Comparison of ENCODE assay signal across 8 mouse cellular contexts in the genomic region with DNA sequence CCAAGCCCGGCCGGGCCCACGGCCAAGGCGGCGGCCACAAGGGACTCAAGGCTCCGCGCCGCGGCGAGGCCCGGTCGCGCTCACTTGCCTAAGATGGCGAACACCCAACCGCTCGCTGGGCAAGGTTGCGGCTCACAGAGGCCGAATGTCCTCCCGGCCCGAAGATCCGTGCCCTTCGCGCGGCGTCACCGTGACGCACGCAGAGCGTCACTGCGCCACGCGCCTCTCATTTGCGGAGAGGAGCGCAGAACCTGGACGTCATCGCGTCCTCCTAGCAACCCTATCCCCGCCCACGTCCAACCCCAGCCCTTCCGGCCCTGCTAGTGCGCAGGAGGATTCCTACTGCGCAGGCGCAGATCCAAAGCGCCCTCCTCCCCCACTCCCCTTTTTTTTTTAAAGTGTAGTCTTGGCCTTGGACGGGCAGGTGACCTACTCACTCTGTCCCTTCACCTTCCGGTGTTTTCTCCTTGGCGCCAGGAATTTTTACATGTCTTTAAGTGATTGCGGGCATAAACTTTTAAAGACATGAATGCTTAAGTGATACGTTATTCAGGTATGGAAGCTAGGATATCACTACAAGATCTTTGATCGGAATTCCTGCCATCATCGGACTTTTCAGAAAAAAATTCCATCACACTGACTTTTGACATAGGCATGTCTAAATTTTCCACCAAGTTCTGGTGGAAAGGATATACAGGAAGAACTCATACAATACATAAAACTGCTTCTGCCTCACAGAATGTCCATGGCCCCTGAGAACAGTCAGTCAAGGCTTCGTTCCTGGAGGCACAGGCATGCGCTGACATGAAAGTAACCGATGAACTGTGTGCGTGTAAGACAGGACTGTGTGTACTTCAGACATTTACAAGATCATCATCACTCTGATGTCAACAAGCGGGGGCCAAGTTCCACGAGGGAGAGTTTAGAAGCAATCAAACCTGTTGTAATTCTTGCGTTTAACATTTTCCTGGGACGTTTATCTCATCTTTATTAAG. TPM values are rescaled to one million over a fixed set of nuclear protein-coding genes. Genes with fewer than 3 reads are reported as not detected.
DNase-seq lines count a peak whose midpoint lies in the region; ATAC-seq lines count a peak whose summit lies in the region.

A gene (minus strand): TSS at position 232 of the 995 bp plus-strand sequence.

- 13% methylated on average over 59 of the region's 59 CpGs for WGBS in hindbrain, embryonic 14.5 days

- H3K27ac ChIP-seq in hindbrain, embryonic 14.5 days: peak within 1 kb of the TSS; percentile 97

- peaks cover 15% of the 10 kb centered on the region for H3K4me1 ChIP-seq in hindbrain, embryonic 14.5 days (replicated peaks; ENCODE audit: control insufficient read depth, insufficient read depth, low read length)

- H3K4me3 ChIP-seq in hindbrain, embryonic 14.5 days (replicated peaks; ENCODE audit: low read length): peak within 1 kb of the TSS; percentile 100

- ATAC-seq in hindbrain, embryonic 14.5 days (ENCODE audit: low FRiP score): peak; percentile 100

- peak within 1 kb of the TSS; percentile 100 for H3K9ac ChIP-seq in hindbrain, embryonic 14.5 days

- H3K9me3 ChIP-seq in hindbrain, embryonic 14.5 days (ENCODE audit: control insufficient read depth, low read length): no peaks in the 10 kb centered on the region

- H3K36me3 ChIP-seq in hindbrain, embryonic 14.5 days (replicated peaks; ENCODE audit: control insufficient read depth, insufficient read depth): peaks cover 28% of the 10 kb centered on the region

- peak within 1 kb of the TSS; percentile 96 for H3K4me2 ChIP-seq in hindbrain, embryonic 14.5 days (replicated peaks)

- peak; percentile 98 for DNase-seq in R1 (ENCODE audit: low read depth, low spot score)
- peak; percentile 98 to 99 for DNase-seq in cerebellum, postnatal 25 days
- DNase-seq in frontal cortex, postnatal 25 days (ENCODE audit: low spot score in 2 of 2): peak; percentile 88 to 96
- DNase-seq in hindbrain, embryonic 14.5 days (ENCODE audit: low spot score): peak; percentile 99
- DNase-seq in layer of hippocampus, postnatal 36 days: peak; percentile 98
- DNase-seq in lung, postnatal 36 days: peak; percentile 98
- DNase-seq in retina, postnatal 1 day: peak; percentile 99
- peak; percentile 90 to 98 for DNase-seq in urinary bladder, adult 18-20 months (ENCODE audit: low spot score in 2 of 2)

- H3K27me3 ChIP-seq in hindbrain, embryonic 14.5 days (ENCODE audit: control insufficient read depth, insufficient read depth, low read length): no peaks in the 10 kb centered on the region

RNA-seq across cellular contexts. Expression of the gene that starts here (rescaled TPM):
- 626 and 634 TPM in 2 replicates for polyA plus RNA-seq in hindbrain, embryonic 14.5 days (2014; fragmentation: Nextera tagmentation; extraction: Ambion mirVana)
- 100 to 1,000 TPM; 499 to 538 TPM for total RNA-seq in layer of hippocampus, postnatal 36 days (2021)

Comparison
In these comparisons a context has a peak if more than half of its experiments do, and no peak if none do; other contexts are left out.
1. Peak in every context shown above with its lines: DNase-seq, ATAC-seq, H3K4me3 ChIP-seq and H3K27ac ChIP-seq.